Mouse (Mus musculus): ENCODE results near the gene Cenpm.

GRCm38 (mm10) chr15:82211281-82211680, 33.3 kb downstream of the Cenpm start:
- TF ChIP-seq POLR2A (IDR thresholded peaks at IDR 0.05; ENCODE audit: insufficient read depth, low read depth, low read length) (no peak), CTCF (IDR thresholded peaks at IDR 0.05; ENCODE audit: insufficient read depth, low read depth, low read length) (no peak)

Data from olfactory bulb, adult 2 months (tissue).